Mouse (Mus musculus): ENCODE measurements around the gene Mroh8. TPM values are rescaled to one million over a fixed set of nuclear protein-coding genes. Genes with fewer than 3 reads are reported as not detected.
"Not testable (repeated sequence)": the region's sequence is repeated elsewhere in the genome, so short reads cannot be mapped to it uniquely, and the experiment has no call there.

Mroh8 gene
- polyA plus RNA-seq, 1 experiment = 1.1 TPM

GRCm38 (mm10) chr2:157245603-157246002, 33.7 kb downstream of the Mroh8 start:
- no peak for DNase-seq
- Histone ChIP-seq H3K27ac (ENCODE audit: control insufficient read depth, insufficient read depth, low read length) (no peak overlapping the region), H3K4me1 (replicated peaks; ENCODE audit: control insufficient read depth, insufficient read depth, low read length) (no peaks in the 10 kb centered on the region), H3K27me3 (ENCODE audit: control insufficient read depth, insufficient read depth, low read length) (no peaks in the 10 kb centered on the region), H3K4me3 (ENCODE audit: control insufficient read depth, insufficient read depth, low read length) (no peak overlapping the region), H3K36me3 (ENCODE audit: control insufficient read depth, insufficient read depth, low read length) (no peaks in the 10 kb centered on the region)
- WGBS = 74% methylated on average over 2 of the region's 2 CpGs
- TF ChIP-seq CTCF (IDR thresholded peaks at IDR 0.05; ENCODE audit: borderline replicate concordance, control insufficient read depth, extremely low read depth, insufficient read depth, low read length, poor library complexity) (no peak), POLR2A (IDR thresholded peaks at IDR 0.05; ENCODE audit: control insufficient read depth, extremely low read depth, insufficient read depth, low read length, poor library complexity) (no peak)

- no peaks in the 10 kb centered on the region for H3K27me3 ChIP-seq (ENCODE audit: control insufficient read depth, insufficient read depth, low read length)
Measured at GRCm38 (mm10) chr2:157245001-157245400, 34.3 kb downstream of the Mroh8 start.

GRCm38 (mm10) chr2:157235946-157236345, 43.4 kb downstream of the Mroh8 start:
- no peaks in the 10 kb centered on the region for H3K36me3 ChIP-seq (ENCODE audit: control insufficient read depth, insufficient read depth, low read length)
- TF ChIP-seq CTCF (IDR thresholded peaks at IDR 0.05; ENCODE audit: borderline replicate concordance, control insufficient read depth, extremely low read depth, insufficient read depth, low read length, poor library complexity) (no peak), POLR2A (IDR thresholded peaks at IDR 0.05; ENCODE audit: control insufficient read depth, extremely low read depth, insufficient read depth, low read length, poor library complexity) (no peak)
- WGBS = 94% methylated on average over 8 of the region's 8 CpGs
- H3K4me1 ChIP-seq (replicated peaks; ENCODE audit: control insufficient read depth, insufficient read depth, low read length) = no peaks in the 10 kb centered on the region
- H3K27ac ChIP-seq (ENCODE audit: control insufficient read depth, insufficient read depth, low read length) = no peak overlapping the region
- H3K27me3 ChIP-seq (ENCODE audit: control insufficient read depth, insufficient read depth, low read length) = no peaks in the 10 kb centered on the region
- no peak overlapping the region for H3K4me3 ChIP-seq (ENCODE audit: control insufficient read depth, insufficient read depth, low read length)
- DNase-seq = no peak

More at GRCm38 (mm10) chr2:157245001-157245400, 34.3 kb downstream of the Mroh8 start:
- no peaks in the 10 kb centered on the region for H3K36me3 ChIP-seq (ENCODE audit: control insufficient read depth, insufficient read depth, low read length)
- no peak overlapping the region for H3K4me3 ChIP-seq (ENCODE audit: control insufficient read depth, insufficient read depth, low read length)
- TF ChIP-seq POLR2A (IDR thresholded peaks at IDR 0.05; ENCODE audit: control insufficient read depth, extremely low read depth, insufficient read depth, low read length, poor library complexity) (no peak), CTCF (IDR thresholded peaks at IDR 0.05; ENCODE audit: borderline replicate concordance, control insufficient read depth, extremely low read depth, insufficient read depth, low read length, poor library complexity) (no peak)
- 30% methylated on average over 5 of the region's 5 CpGs for WGBS
- no peak overlapping the region for H3K27ac ChIP-seq (ENCODE audit: control insufficient read depth, insufficient read depth, low read length)
- DNase-seq = no peak
- no peaks in the 10 kb centered on the region for H3K4me1 ChIP-seq (replicated peaks; ENCODE audit: control insufficient read depth, insufficient read depth, low read length)

- H3K27me3 ChIP-seq (ENCODE audit: control insufficient read depth, insufficient read depth, low read length); H3K4me1 ChIP-seq (replicated peaks; ENCODE audit: control insufficient read depth, insufficient read depth, low read length); DNase-seq; H3K36me3 ChIP-seq (ENCODE audit: control insufficient read depth, insufficient read depth, low read length); H3K27ac ChIP-seq (ENCODE audit: control insufficient read depth, insufficient read depth, low read length); H3K4me3 ChIP-seq (ENCODE audit: control insufficient read depth, insufficient read depth, low read length): not testable (repeated sequence)
- WGBS = 78% methylated on average over 3 of the region's 3 CpGs
Measured at GRCm38 (mm10) chr2:157221916-157222315, 57.4 kb downstream of the Mroh8 start.

DNA sequence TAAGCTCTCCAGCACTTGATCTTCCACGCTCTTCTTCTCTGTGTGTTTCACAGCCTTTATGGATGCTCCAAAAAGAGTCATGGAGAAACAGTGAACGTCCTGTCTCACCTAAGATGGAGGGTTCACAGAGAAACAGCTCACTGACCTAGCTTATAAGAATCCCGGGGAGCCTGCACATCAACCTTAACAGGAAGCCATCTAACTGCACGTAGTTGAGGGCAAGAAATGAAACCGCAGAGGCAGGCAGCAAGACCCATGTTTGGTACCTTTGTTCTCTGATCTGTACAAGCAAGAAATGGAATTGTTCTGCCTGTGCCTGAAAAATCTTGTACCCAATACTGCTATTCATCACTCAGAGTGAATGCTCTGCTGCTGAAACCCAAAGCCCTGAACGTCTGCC, 59.2 kb downstream of the Mroh8 start:
- Histone ChIP-seq H3K27me3 (ENCODE audit: control insufficient read depth, insufficient read depth, low read length) (no peaks in the 10 kb centered on the region), H3K4me3 (ENCODE audit: control insufficient read depth, insufficient read depth, low read length) (no peak overlapping the region), H3K4me1 (replicated peaks; ENCODE audit: control insufficient read depth, insufficient read depth, low read length) (no peaks in the 10 kb centered on the region), H3K36me3 (ENCODE audit: control insufficient read depth, insufficient read depth, low read length) (no peaks in the 10 kb centered on the region), H3K27ac (ENCODE audit: control insufficient read depth, insufficient read depth, low read length) (no peak overlapping the region)
- DNase-seq = no peak
- WGBS = 80% methylated on average over 6 of the region's 6 CpGs
- no peak for TF ChIP-seq CTCF (IDR thresholded peaks at IDR 0.05; ENCODE audit: borderline replicate concordance, control insufficient read depth, extremely low read depth, insufficient read depth, low read length, poor library complexity)
- TF ChIP-seq POLR2A (IDR thresholded peaks at IDR 0.05; ENCODE audit: control insufficient read depth, extremely low read depth, insufficient read depth, low read length, poor library complexity) = no peak

DNA sequence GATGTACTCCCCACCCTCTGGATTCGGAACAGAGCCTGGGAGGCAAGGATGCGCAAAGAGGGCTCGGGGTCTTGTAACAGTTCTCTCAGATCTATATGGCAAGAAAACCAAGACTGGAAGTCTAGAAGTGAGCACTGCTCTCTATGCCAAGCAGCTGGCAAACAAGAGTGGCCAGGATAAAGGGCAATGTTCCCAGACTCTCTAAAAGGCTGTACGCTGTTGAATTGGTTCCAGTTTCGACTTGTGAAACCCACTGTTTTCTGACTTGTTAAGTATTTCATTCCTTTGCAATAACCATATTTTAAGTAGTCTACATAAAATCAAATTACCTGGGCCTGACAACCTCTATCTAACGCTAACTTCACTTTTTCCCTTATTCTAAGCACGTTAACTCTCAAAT, 67.6 kb downstream of the Mroh8 start:
- DNase-seq = no peak
- no peak overlapping the region for H3K27ac ChIP-seq (ENCODE audit: control insufficient read depth, insufficient read depth, low read length)
- no peaks in the 10 kb centered on the region for H3K36me3 ChIP-seq (ENCODE audit: control insufficient read depth, insufficient read depth, low read length)
- 96% methylated on average over 7 of the region's 7 CpGs for WGBS
- no peak overlapping the region for H3K4me3 ChIP-seq (ENCODE audit: control insufficient read depth, insufficient read depth, low read length)
- no peak for TF ChIP-seq POLR2A (IDR thresholded peaks at IDR 0.05; ENCODE audit: control insufficient read depth, extremely low read depth, insufficient read depth, low read length, poor library complexity)
- no peak for TF ChIP-seq CTCF (IDR thresholded peaks at IDR 0.05; ENCODE audit: borderline replicate concordance, control insufficient read depth, extremely low read depth, insufficient read depth, low read length, poor library complexity)
- no peaks in the 10 kb centered on the region for H3K27me3 ChIP-seq (ENCODE audit: control insufficient read depth, insufficient read depth, low read length)
- H3K4me1 ChIP-seq (replicated peaks; ENCODE audit: control insufficient read depth, insufficient read depth, low read length) = no peaks in the 10 kb centered on the region

DNA sequence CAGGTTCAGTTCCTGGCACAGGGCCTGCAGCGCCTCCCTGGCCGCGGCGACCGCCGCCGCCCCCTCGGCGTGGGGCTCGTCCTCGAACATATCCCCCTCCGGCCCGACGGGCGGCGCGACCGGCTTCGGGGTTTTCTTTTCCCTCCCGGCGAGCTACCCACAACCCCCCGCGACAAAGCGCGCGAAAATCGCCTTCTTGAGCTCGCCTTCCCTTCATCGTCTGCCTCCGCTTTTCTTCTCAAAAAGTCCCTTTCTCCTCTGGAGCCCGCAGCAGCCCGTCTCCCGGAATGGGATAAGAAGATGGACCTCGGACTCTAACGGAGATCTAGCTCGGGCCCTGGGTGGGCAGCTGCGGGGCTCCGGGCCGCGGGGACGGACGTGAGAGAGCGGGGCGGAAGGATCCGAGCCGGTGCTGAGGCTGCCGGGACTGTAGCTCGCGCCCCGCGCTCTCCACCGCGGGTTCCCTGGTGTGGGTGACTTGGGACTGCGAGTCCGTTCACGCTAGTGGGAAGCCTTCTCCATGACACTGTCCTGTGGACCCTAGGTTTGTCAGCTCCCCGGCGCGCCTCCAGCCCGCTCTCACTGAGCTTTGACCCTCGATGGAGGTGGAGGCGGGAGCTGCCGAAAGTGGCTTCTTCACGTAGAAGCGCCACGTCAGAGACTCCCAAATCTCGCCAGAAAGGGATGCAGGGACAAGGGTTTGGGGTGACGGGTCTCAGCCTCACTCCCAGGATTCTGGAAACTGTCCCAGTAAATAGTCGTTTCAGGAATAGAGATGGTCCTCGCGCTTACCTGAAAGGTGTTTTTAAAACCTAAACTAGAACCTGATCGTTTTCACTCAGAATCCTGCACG, 74.8 kb downstream of the Mroh8 start, which contains the start of gene Rbl1:
TSS of gene Rbl1 (minus strand) at position 169 of the 853 bp plus-strand sequence.
- Histone ChIP-seq H3K4me3 (ENCODE audit: control insufficient read depth, insufficient read depth, low read length) (peak within 1 kb of the TSS; percentile 96), H3K27me3 (ENCODE audit: control insufficient read depth, insufficient read depth, low read length) (no peaks in the 10 kb centered on the region), H3K36me3 (ENCODE audit: control insufficient read depth, insufficient read depth, low read length) (no peaks in the 10 kb centered on the region), H3K4me1 (replicated peaks; ENCODE audit: control insufficient read depth, insufficient read depth, low read length) (peaks cover 7% of the 10 kb centered on the region), H3K27ac (ENCODE audit: control insufficient read depth, insufficient read depth, low read length) (peak within 1 kb of the TSS; percentile 87)
- peak; percentile 94 for DNase-seq
- WGBS = under 1% methylated on average over 73 of the region's 73 CpGs
- TF ChIP-seq CTCF (IDR thresholded peaks at IDR 0.05; ENCODE audit: borderline replicate concordance, control insufficient read depth, extremely low read depth, insufficient read depth, low read length, poor library complexity) (peak; percentile 39; the same call in 1 of the 2 replicates), POLR2A (IDR thresholded peaks at IDR 0.05; ENCODE audit: control insufficient read depth, extremely low read depth, insufficient read depth, low read length, poor library complexity) (peak; percentile 75)
